Mouse (Mus musculus) stomach, postnatal 0 days (tissue): ENCODE measurements around the gene Oxgr1.

Experiments
- CTCF ChIP-seq: IDR thresholded peaks from 2 replicates; pipeline ENCODE4 v1.5.1; 2016; ENCODE audit warnings: antibody characterized with exemption, low read depth, mild to moderate bottlenecking, moderate library complexity
- EP300 ChIP-seq: optimal IDR thresholded peaks from 2 replicates; pipeline ENCODE3; 2016; ENCODE audit warnings: antibody characterized with exemption

DNA sequence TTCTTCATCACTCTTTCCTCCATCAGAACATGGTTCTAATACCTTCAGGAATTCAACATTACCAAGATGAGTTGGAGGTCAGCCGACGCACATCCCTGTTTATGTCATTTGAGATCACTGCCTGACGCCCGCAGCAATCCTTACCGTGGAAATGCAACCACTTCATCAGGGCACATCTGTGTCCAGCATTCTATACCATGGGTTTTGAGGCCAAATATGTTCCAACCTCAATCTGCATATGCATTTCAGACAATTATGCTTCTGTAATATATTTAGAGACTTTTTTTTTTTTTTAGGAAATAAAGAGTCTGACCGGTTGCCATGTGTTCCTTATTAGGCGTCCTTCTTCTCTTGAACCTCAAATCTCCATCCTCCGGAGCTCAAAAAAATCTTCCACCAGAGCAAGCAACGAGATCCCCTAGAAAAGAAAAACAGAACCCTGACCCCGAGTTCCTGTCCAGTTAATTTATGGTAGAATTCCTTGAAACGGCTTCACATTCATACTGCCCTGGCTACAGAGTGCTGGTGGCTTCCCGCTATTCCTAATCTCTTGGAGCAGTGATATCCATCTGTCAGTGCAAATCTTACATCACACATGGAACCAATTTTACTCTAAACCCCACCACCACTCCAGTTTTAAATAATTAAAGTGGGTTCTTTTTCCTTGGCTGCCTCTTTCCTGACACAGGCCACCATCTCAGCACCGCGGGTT lies 47.6 kb upstream of the Oxgr1 start:
- TF ChIP-seq CTCF (no peak), EP300 (no peak)
